Mouse (Mus musculus) spleen, adult 2 months (tissue): Measurements from ENCODE around the gene Denr. TPM values are rescaled to one million over a fixed set of nuclear protein-coding genes. Genes with fewer than 3 reads are reported as not detected.

Experiments
- DNase-seq, 2 experiments: peaks; one replicate each; pipeline versions ENCODE4 v3.0.0 to v3.0.0-alpha.2; 2012 to 2021; ENCODE audit warnings: low spot score in 2 of 2, low read depth in 1 of 2
- H3K27ac ChIP-seq: fragments of 200-500 bp; 2 replicates; pipeline ENCODE4 v1.5.1; 2012; ENCODE audit warnings: low read length, inconsistent platforms; ENCODE audit not compliant: insufficient read depth
- H3K27me3 ChIP-seq: fragments of 200-500 bp; 2 replicates; pipeline ENCODE4 v1.6.1; 2012; ENCODE audit warnings: mild to moderate bottlenecking, moderate library complexity, low read length, inconsistent platforms; ENCODE audit not compliant: control insufficient read depth, insufficient read depth
- H3K36me3 ChIP-seq: fragments of 200-500 bp; 2 replicates; pipeline ENCODE4 v1.6.1; 2012; ENCODE audit warnings: mild to moderate bottlenecking, low read length, inconsistent platforms; ENCODE audit not compliant: control insufficient read depth, insufficient read depth
- H3K4me1 ChIP-seq: fragments of 200-500 bp; 2 replicates; pipeline ENCODE4 v1.6.1; 2011; ENCODE audit warnings: inconsistent platforms; ENCODE audit not compliant: control insufficient read depth, insufficient read depth, insufficient read length
- H3K4me3 ChIP-seq: fragments of 200-500 bp; 2 replicates; pipeline ENCODE4 v1.5.1; 2011; ENCODE audit warnings: mild to moderate bottlenecking, inconsistent platforms; ENCODE audit not compliant: insufficient read depth, insufficient read length; ENCODE audit errors: extremely low read depth
- CTCF ChIP-seq: fragments of 200-500 bp; IDR thresholded peaks from 2 replicates; pipeline ENCODE4 v1.5.1; 2011; ENCODE audit warnings: mild to moderate bottlenecking, inconsistent platforms; ENCODE audit not compliant: insufficient read depth, insufficient read length, insufficient replicate concordance; ENCODE audit errors: extremely low read depth
- POLR2A ChIP-seq: fragments of 200-500 bp; IDR thresholded peaks from 2 replicates; pipeline ENCODE4 v1.6.1; 2011; ENCODE audit warnings: low read depth, low read length, inconsistent platforms
- whole genome bisulfite sequencing: fragments of 180-500 bp; shearing (Covaris S2); methylation state at CpG from one replicate; pipeline ENCODE4 v1.1.7; 2018; 5-methylcytosine and 5-hydroxymethylcytosine counted together
- polyA plus RNA-seq: library from polyadenylated mRNA; depleted of rRNA; stranded (reverse); fragments of >200 nt; gene quantifications from 2 replicates; pipeline ENCODE4 v1.2.3, GENCODE M21; 2012; rRNA removed

The Denr gene
- polyA plus RNA-seq: 9.6 and 14.1 TPM in 2 replicates

- Histone ChIP-seq H3K36me3 (peaks cover 6% of the 10 kb centered on the region), H3K4me3 (peak within 1 kb of the TSS; percentile 81), H3K4me1 (peaks cover 3% of the 10 kb centered on the region; the same call in 1 of the 2 replicates), H3K27me3 (no peaks in the 10 kb centered on the region), H3K27ac (peak within 1 kb of the TSS; percentile 88)
- WGBS: under 1% methylated on average over 54 of the region's 61 CpGs
- peak; percentile 92 to 99 for DNase-seq
- peak; percentile 78 for TF ChIP-seq POLR2A
- peak; percentile 96 for TF ChIP-seq CTCF
These were observed at the start of gene Denr for GRCm38 (mm10) chr5:123906976-123907630. Denr (plus strand) TSS chr5:123907175.

GRCm38 (mm10) chr5:123858798-123859197, 48.2 kb upstream of the Denr start:
- H3K27me3 ChIP-seq: no peaks in the 10 kb centered on the region
- H3K4me1 ChIP-seq: peaks cover 3% of the 10 kb centered on the region
- no peaks in the 10 kb centered on the region for H3K36me3 ChIP-seq
- 29% methylated on average over 11 of the region's 11 CpGs for WGBS
- TF ChIP-seq CTCF: no peak
- no peak for TF ChIP-seq POLR2A
- no peak overlapping the region for H3K27ac ChIP-seq
- DNase-seq: no peak
- H3K4me3 ChIP-seq: no peak overlapping the region

GRCm38 (mm10) chr5:123862374-123863350, 44.3 kb upstream of the Denr start:
- Histone ChIP-seq H3K27ac (0 out of 2 replicates have a peak overlapping the region, but pooled peaks have one; percentile 42), H3K4me1 (peaks cover 3% of the 10 kb centered on the region), H3K36me3 (no peaks in the 10 kb centered on the region), H3K27me3 (no peaks in the 10 kb centered on the region), H3K4me3 (no peak overlapping the region)
- DNase-seq: no peak
- TF ChIP-seq CTCF (no peak), POLR2A (no peak)
- 52% methylated on average over 15 of the region's 15 CpGs for WGBS

- no peaks in the 10 kb centered on the region for H3K36me3 ChIP-seq
- WGBS: 78% methylated on average over 14 of the region's 14 CpGs
- H3K27me3 ChIP-seq: no peaks in the 10 kb centered on the region
- TF ChIP-seq POLR2A (no peak), CTCF (no peak)
- H3K4me1 ChIP-seq: peaks cover 3% of the 10 kb centered on the region
- peak overlapping the region; percentile 10; the same call in 1 of the 2 replicates for H3K27ac ChIP-seq
- no peak overlapping the region for H3K4me3 ChIP-seq
- no peak for DNase-seq
These were observed 43.0 kb upstream of the Denr start for GRCm38 (mm10) chr5:123863934-123864333.

- no peaks in the 10 kb centered on the region for H3K36me3 ChIP-seq
- H3K4me3 ChIP-seq: no peak within 1 kb of the TSS
- no peak for DNase-seq
- TF ChIP-seq POLR2A: no peak
- no peak for TF ChIP-seq CTCF
- H3K27ac ChIP-seq: no peak within 1 kb of the TSS
- no peaks in the 10 kb centered on the region for H3K27me3 ChIP-seq
- WGBS: 53% methylated on average over 12 of the region's 12 CpGs
- H3K4me1 ChIP-seq: peaks cover 3% of the 10 kb centered on the region
These were observed 41.6 kb upstream of the Denr start, which contains the start of gene Hcar2 for GRCm38 (mm10) chr5:123865365-123865764. Hcar2 (minus strand) TSS chr5:123865499.

GRCm38 (mm10) chr5:123866457-123866856, 40.5 kb upstream of the Denr start:
- TF ChIP-seq CTCF (no peak), POLR2A (no peak)
- Histone ChIP-seq H3K36me3 (no peaks in the 10 kb centered on the region), H3K4me3 (no peak overlapping the region), H3K4me1 (peaks cover 3% of the 10 kb centered on the region), H3K27ac (no peak overlapping the region), H3K27me3 (no peaks in the 10 kb centered on the region)
- no peak for DNase-seq
- 78% methylated on average over 4 of the region's 4 CpGs for WGBS
